Mouse (Mus musculus): ENCODE results near the gene Gpsm3. TPM values are rescaled to one million over a fixed set of nuclear protein-coding genes. Genes with fewer than 3 reads are reported as not detected.

The Gpsm3 gene
- polyA plus RNA-seq, 1 experiment from 2014 or later, result 11.0 TPM

DNA sequence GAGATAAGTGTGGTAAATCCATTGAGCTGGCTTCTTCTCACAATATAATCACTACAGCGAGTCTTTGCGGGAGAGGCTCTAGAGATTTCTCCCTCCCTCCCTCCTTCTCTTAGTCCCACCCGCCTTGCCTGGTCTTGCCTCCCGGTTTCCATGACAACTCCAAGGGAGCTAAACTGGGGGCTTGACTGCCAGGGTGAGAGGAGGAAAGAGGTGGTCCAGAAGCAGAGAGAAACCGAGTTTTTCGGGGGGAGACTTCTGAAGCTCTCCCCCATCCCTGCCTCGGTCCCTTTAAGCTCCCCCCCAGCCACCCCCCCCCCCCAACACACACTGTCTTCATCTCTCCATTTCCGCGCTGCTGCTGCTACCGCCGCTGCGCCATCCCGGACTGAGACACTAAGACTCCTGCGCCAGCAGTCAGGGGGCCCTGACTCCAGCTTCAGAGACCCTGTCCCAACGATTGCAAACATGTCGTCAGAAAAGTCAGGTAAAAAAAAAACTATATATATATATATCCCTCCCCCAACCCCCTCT is 39.7 kb downstream of the Gpsm3 start, which contains the start of gene Prrt1:
TSS of gene Prrt1 (plus strand) at position 313 of the 531 bp plus-strand sequence.
- Histone ChIP-seq H3K4me1 (peaks cover 55% of the 10 kb centered on the region), H3K36me3 (peaks cover 6% of the 10 kb centered on the region; the same call in 1 of the 2 replicates), H3K4me3 (peak within 1 kb of the TSS; percentile 70), H3K9me3 (no peaks in the 10 kb centered on the region), H3K27ac (peak within 1 kb of the TSS; percentile 93), H3K27me3 (ENCODE audit: insufficient read depth, poor library complexity, severe bottlenecking) (peaks cover 62% of the 10 kb centered on the region)
- 2% methylated on average over 16 of the region's 16 CpGs for WGBS
- no peak for DNase-seq (ENCODE audit: low spot score)

GRCm38 (mm10) chr17:34629796-34630603 is 40.4 kb downstream of the Gpsm3 start:
- no peak for DNase-seq (ENCODE audit: low spot score)

GRCm38 (mm10) chr17:34630761-34631301 is 41.2 kb downstream of the Gpsm3 start:
- no peaks in the 10 kb centered on the region for H3K36me3 ChIP-seq
- 0 out of 2 replicates have a peak overlapping the region, but pooled peaks have one; percentile 1 for H3K27ac ChIP-seq
- DNase-seq (ENCODE audit: low spot score), result no peak
- H3K9me3 ChIP-seq, result no peaks in the 10 kb centered on the region
- H3K4me1 ChIP-seq, result peaks cover 54% of the 10 kb centered on the region
- H3K27me3 ChIP-seq (ENCODE audit: insufficient read depth, poor library complexity, severe bottlenecking), result peaks cover 68% of the 10 kb centered on the region
- H3K4me3 ChIP-seq, result peak overlapping the region; percentile 57
- WGBS, result 2% methylated on average over 48 of the region's 48 CpGs

More at GRCm38 (mm10) chr17:34629796-34630603, 40.4 kb downstream of the Gpsm3 start:
- Histone ChIP-seq H3K9me3 (no peaks in the 10 kb centered on the region), H3K4me1 (peaks cover 55% of the 10 kb centered on the region), H3K4me3 (peak overlapping the region; percentile 57), H3K36me3 (peaks cover 6% of the 10 kb centered on the region; the same call in 1 of the 2 replicates), H3K27ac (0 out of 2 replicates have a peak overlapping the region, but pooled peaks have one; percentile 1), H3K27me3 (ENCODE audit: insufficient read depth, poor library complexity, severe bottlenecking) (peaks cover 62% of the 10 kb centered on the region)
- WGBS, result 15% methylated on average over 12 of the region's 12 CpGs

DNA sequence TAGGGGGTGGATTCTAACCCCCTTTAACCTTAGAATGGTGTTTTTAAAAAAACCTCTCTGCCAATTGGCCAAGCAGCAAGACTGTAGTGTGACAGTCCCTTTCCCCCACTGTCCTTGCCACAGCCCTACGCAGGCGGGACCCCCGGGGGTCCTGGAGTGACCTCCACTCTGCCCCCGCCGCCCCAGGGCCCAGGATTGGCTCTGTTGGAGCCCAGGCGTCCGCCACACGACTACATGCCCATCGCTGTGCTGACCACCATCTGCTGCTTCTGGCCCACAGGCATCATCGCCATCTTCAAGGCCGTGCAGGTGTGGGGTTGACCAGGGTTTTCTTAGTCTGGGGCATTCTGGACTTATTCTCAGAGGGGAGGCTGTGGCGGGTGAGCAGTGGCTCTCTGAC is 42.0 kb downstream of the Gpsm3 start:
- H3K9me3 ChIP-seq, result no peaks in the 10 kb centered on the region
- 6% methylated on average over 12 of the region's 12 CpGs for WGBS
- H3K36me3 ChIP-seq, result no peaks in the 10 kb centered on the region
- H3K4me1 ChIP-seq, result peaks cover 45% of the 10 kb centered on the region
- 0 out of 2 replicates have a peak overlapping the region, but pooled peaks have one; percentile 42 for H3K27ac ChIP-seq
- H3K4me3 ChIP-seq, result peak overlapping the region; percentile 57
- peaks cover 73% of the 10 kb centered on the region for H3K27me3 ChIP-seq (ENCODE audit: insufficient read depth, poor library complexity, severe bottlenecking)
- no peak for DNase-seq (ENCODE audit: low spot score)

DNA sequence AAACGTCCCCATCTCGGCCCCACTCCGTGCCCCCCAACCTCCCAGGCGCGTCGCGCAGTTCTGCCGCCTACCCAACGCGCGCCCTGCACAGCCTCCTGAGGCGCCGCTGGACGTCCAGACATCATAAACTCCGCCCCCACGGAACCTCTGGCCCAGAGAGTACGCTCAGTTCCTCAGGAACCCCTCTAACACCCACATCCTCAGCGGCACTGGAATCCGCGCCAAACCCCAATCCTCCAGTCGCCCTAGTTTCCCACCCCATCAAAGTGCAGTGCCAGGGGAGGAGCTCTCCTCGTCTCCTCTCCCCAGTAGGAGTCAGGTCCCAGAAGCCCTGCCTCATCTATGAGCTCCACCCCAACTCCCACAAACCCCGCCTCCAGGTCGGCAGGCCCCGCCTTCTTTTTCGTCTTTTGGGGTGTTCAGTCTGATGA is 42.7 kb downstream of the Gpsm3 start:
- Histone ChIP-seq H3K9me3 (no peaks in the 10 kb centered on the region), H3K27ac (peak overlapping the region; percentile 42; the same call in 1 of the 2 replicates), H3K4me3 (peak overlapping the region; percentile 57), H3K27me3 (ENCODE audit: insufficient read depth, poor library complexity, severe bottlenecking) (peaks cover 73% of the 10 kb centered on the region), H3K36me3 (no peaks in the 10 kb centered on the region), H3K4me1 (peaks cover 44% of the 10 kb centered on the region)
- no peak for DNase-seq (ENCODE audit: low spot score)
- 2% methylated on average over 26 of the region's 26 CpGs for WGBS

- H3K36me3 ChIP-seq, result no peaks in the 10 kb centered on the region
- no peak for DNase-seq (ENCODE audit: low spot score)
- WGBS, result 79% methylated on average over 2 of the region's 2 CpGs
- H3K4me3 ChIP-seq, result no peak overlapping the region
- H3K27ac ChIP-seq, result no peak overlapping the region
- H3K4me1 ChIP-seq, result peaks cover 18% of the 10 kb centered on the region
- no peaks in the 10 kb centered on the region for H3K9me3 ChIP-seq
- H3K27me3 ChIP-seq (ENCODE audit: insufficient read depth, poor library complexity, severe bottlenecking), result peaks cover 46% of the 10 kb centered on the region
Observed at GRCm38 (mm10) chr17:34635671-34636070, 46.1 kb downstream of the Gpsm3 start.

GRCm38 (mm10) chr17:34637459-34637858 is 47.9 kb downstream of the Gpsm3 start:
- H3K27ac ChIP-seq, result no peak overlapping the region
- H3K4me1 ChIP-seq, result peaks cover 9% of the 10 kb centered on the region
- 67% methylated on average over 3 of the region's 3 CpGs for WGBS
- H3K9me3 ChIP-seq, result no peaks in the 10 kb centered on the region
- no peak for DNase-seq (ENCODE audit: low spot score)
- H3K4me3 ChIP-seq, result no peak overlapping the region
- H3K27me3 ChIP-seq (ENCODE audit: insufficient read depth, poor library complexity, severe bottlenecking), result peaks cover 28% of the 10 kb centered on the region
- no peaks in the 10 kb centered on the region for H3K36me3 ChIP-seq

DNA sequence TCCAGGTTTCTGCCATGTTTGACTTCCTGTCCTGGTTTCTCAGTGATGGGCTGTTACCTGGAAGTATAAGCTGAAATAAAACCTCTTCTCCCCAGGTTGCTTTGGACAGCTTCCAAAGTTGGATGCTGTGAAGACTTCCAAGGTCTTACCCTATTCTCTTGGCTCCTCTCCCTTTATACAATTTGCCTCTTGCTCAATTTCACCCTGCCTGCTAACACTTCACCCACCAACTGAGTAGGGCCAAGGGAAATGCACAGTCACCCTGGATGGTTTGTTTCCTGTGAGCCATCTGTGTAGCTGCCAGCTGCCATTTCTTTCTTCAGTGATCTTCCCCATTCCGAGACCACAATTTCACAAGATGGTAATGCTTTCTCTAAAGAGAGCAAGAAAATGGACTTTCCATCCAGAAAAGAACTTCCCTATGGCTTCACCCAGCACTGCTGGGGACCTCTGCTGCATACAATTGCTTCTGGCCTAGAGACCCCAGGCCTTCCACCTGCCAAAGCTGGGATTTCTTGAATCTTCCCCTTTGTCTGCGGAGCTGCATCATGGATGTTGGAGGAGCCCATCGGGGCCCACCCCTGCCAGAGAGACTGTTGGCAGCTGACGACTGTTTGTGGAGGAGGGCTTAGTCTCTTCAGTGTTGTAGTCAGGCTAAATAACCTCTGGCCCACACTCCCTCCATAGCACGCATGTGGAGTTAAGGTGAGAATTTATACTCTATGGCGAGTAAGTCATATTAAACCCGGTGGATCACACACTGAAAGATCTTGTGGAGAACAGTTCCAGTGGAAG is 50.1 kb downstream of the Gpsm3 start:
- 80% methylated on average over 7 of the region's 7 CpGs for WGBS
- 0 out of 2 replicates have a peak overlapping the region, but pooled peaks have one; percentile 18 for H3K27ac ChIP-seq
- peaks cover 11% of the 10 kb centered on the region; the same call in 1 of the 2 replicates for H3K27me3 ChIP-seq (ENCODE audit: insufficient read depth, poor library complexity, severe bottlenecking)
- H3K4me1 ChIP-seq, result peaks cover 8% of the 10 kb centered on the region; the same call in 1 of the 2 replicates
- no peaks in the 10 kb centered on the region for H3K9me3 ChIP-seq
- no peak for DNase-seq (ENCODE audit: low spot score)
- no peak overlapping the region for H3K4me3 ChIP-seq
- H3K36me3 ChIP-seq, result no peaks in the 10 kb centered on the region

- H3K27ac ChIP-seq, result peak overlapping the region; percentile 17
- H3K4me3 ChIP-seq, result no peak overlapping the region
- peaks cover 19% of the 10 kb centered on the region for H3K4me1 ChIP-seq
- DNase-seq (ENCODE audit: low spot score), result peak; percentile 70
- peaks cover 3% of the 10 kb centered on the region; the same call in 1 of the 2 replicates for H3K27me3 ChIP-seq (ENCODE audit: insufficient read depth, poor library complexity, severe bottlenecking)
- peaks cover 4% of the 10 kb centered on the region; the same call in 1 of the 2 replicates for H3K36me3 ChIP-seq
- 15% methylated on average over 11 of the region's 11 CpGs for WGBS
- no peaks in the 10 kb centered on the region for H3K9me3 ChIP-seq
Observed at GRCm38 (mm10) chr17:34640778-34641601, 51.4 kb downstream of the Gpsm3 start.
